Mouse (Mus musculus) embryonic facial prominence, embryonic 14.5 days (tissue): Measurements from ENCODE around the gene Pard3. TPM values are rescaled to one million over a fixed set of nuclear protein-coding genes. Genes with fewer than 3 reads are reported as not detected.

Experiments used
- ATAC-seq: fragments of 200-750 bp; cut with Nextera tagmentation; 2 replicates; pipeline ENCODE4 v1.8.0; 2017; ENCODE audit warnings: low read depth, moderate number of reproducible peaks, moderate TSS enrichment
- DNase-seq: peaks from one replicate; pipeline ENCODE4 v3.0.0-alpha.2; 2015; ENCODE audit warnings: low spot score
- H3K27ac ChIP-seq: fragments of 300-500 bp; sonication (generic); replicated peaks from 2 replicates; pipeline ENCODE4 v1.5.1; 2014; ENCODE audit warnings: low read depth, mild to moderate bottlenecking, low read length, moderate library complexity
- H3K27me3 ChIP-seq: fragments of 300-500 bp; sonication (generic); replicated peaks from 2 replicates; pipeline ENCODE4 v1.6.1; 2014; ENCODE audit warnings: low read length; ENCODE audit not compliant: control insufficient read depth, insufficient read depth
- H3K36me3 ChIP-seq: fragments of 300-500 bp; sonication (generic); 2 replicates; pipeline ENCODE4 v1.6.1; 2014; ENCODE audit warnings: low read length, mixed read lengths; ENCODE audit not compliant: control insufficient read depth, insufficient read depth
- H3K4me1 ChIP-seq: fragments of 300-500 bp; sonication (generic); 2 replicates; pipeline ENCODE4 v1.6.1; 2014; ENCODE audit warnings: antibody characterized with exemption, low read length; ENCODE audit not compliant: control insufficient read depth, insufficient read depth
- H3K4me2 ChIP-seq: fragments of 300-500 bp; sonication (generic); 2 replicates; pipeline ENCODE4 v1.6.1; 2014; ENCODE audit warnings: low read depth, mild to moderate bottlenecking, low read length, moderate library complexity, mixed read lengths
- H3K4me3 ChIP-seq: fragments of 300-500 bp; sonication (generic); 2 replicates; pipeline ENCODE4 v1.5.1; 2014; ENCODE audit warnings: low read depth, mild to moderate bottlenecking, low read length
- H3K9ac ChIP-seq: fragments of 300-500 bp; sonication (generic); 2 replicates; pipeline ENCODE4 v1.6.1; 2014; ENCODE audit warnings: low read depth, mild to moderate bottlenecking, low read length, moderate library complexity, mixed read lengths
- H3K9me3 ChIP-seq: fragments of 300-500 bp; sonication (generic); 2 replicates; pipeline ENCODE4 v1.6.1; 2016; ENCODE audit warnings: low read length; ENCODE audit not compliant: control insufficient read depth
- WGBS: fragments of 180-500 bp; shearing (Covaris S2); extraction: QIAGEN DNeasy Blood & Tissue Kit; methylation state at CpG from one replicate; pipeline ENCODE4 v1.1.7; 2014; 5-methylcytosine and 5-hydroxymethylcytosine counted together
- polyA plus RNA-seq: library from polyadenylated mRNA; unstranded; fragments of >200 nt; fragmentation: Nextera tagmentation; extraction: Ambion mirVana; gene quantifications from 2 replicates; pipeline ENCODE4 v1.2.1, GENCODE M21; 2014

The Pard3 gene
- polyA plus RNA-seq, 1 experiment from 2014 or later, result 35.4 TPM

- Histone ChIP-seq H3K9ac (no peak overlapping the region), H3K9me3 (no peaks in the 10 kb centered on the region), H3K4me1 (no peaks in the 10 kb centered on the region), H3K36me3 (no peaks in the 10 kb centered on the region), H3K27ac (no peak overlapping the region), H3K27me3 (no peaks in the 10 kb centered on the region), H3K4me2 (no peak overlapping the region), H3K4me3 (no peak overlapping the region)
- DNase-seq (no peak), ATAC-seq (0 out of 2 replicates have a peak, but pooled peaks have one; percentile 6)
- 62% methylated on average over 1 of the region's 1 CpGs for WGBS
Measured at GRCm38 (mm10) chr8:127512001-127512573, 448.4 kb downstream of the Pard3 start.

DNA sequence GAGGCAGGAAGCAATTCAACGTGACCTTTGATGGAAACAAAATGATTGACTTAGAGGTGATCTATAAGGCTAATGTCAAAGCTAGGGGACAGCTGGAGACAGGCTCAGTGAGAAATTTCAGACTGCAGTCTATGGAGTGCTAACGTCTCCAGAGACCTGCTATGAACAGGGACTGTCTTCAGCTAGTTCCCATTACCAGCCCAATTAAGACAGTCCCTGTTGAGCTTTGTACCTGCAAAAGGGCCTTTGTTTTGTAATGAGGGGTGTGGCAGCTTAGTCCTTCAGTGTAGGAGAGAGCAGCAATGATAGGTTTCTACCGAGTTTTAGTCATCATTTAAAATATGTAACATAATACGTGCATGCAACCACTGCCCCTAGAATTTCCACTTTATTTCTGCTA lies 448.9 kb downstream of the Pard3 start:
- no peaks in the 10 kb centered on the region for H3K9me3 ChIP-seq
- no peaks in the 10 kb centered on the region for H3K36me3 ChIP-seq
- H3K27me3 ChIP-seq, result no peaks in the 10 kb centered on the region
- no peak overlapping the region for H3K27ac ChIP-seq
- H3K4me3 ChIP-seq, result no peak overlapping the region
- no peak overlapping the region for H3K4me2 ChIP-seq
- DNase-seq (peak; percentile 48), ATAC-seq (peak; percentile 89)
- WGBS, result 51% methylated on average over 4 of the region's 4 CpGs
- H3K4me1 ChIP-seq, result no peaks in the 10 kb centered on the region
- no peak overlapping the region for H3K9ac ChIP-seq

DNA sequence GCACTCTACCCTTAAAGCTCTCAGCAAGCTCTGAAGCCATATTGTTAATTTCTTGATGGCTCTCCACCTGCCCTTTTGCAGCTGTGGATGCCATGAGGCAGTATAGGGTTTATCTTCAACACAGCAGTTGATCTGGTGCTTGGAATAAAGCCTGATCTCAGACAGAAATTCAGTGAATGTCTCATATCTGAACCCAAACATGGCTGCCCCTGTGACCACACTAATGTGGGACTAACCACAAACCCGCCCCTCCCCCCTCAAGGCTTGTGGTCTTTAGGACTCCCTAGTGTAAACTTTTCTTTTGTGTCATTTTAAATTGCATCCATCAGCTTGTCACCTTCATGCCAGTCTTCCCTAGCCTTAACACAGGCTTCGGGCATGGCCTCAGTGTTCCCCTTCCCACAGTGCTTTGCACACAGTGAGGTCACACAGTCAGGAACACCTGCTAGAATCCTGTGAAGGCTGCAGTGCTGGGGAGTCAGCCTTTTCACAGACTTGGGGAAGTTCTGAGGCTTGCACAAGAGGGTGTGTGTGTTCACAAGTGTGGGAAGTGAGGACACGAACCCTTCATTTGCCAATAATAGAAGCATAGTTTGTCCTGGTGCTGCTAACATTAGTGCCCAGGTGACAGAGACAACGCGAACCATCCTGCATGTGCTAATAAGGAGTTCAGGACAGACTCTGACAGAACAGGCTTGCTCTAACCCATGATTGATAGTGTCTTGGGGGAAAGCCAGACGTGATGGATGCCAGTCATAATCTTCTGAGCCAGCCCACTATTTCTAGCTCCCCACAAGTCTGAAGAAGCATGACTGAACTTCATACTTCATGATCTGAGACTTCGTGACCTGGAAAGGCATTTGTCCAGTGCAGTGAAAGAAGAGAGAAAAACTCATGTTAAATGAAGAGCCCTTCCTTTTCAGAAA lies 451.4 kb downstream of the Pard3 start:
- Histone ChIP-seq H3K9me3 (no peaks in the 10 kb centered on the region), H3K27me3 (no peaks in the 10 kb centered on the region), H3K27ac (no peak overlapping the region), H3K4me3 (no peak overlapping the region), H3K4me2 (no peak overlapping the region), H3K4me1 (no peaks in the 10 kb centered on the region; the same call in 1 of the 2 replicates), H3K9ac (no peak overlapping the region), H3K36me3 (no peaks in the 10 kb centered on the region)
- DNase-seq (no peak), ATAC-seq (no peak)
- WGBS, result 74% methylated on average over 7 of the region's 7 CpGs

- no peak overlapping the region for H3K4me2 ChIP-seq
- H3K4me1 ChIP-seq, result no peaks in the 10 kb centered on the region; the same call in 1 of the 2 replicates
- no peak overlapping the region for H3K4me3 ChIP-seq
- H3K27ac ChIP-seq, result no peak overlapping the region
- no peaks in the 10 kb centered on the region for H3K27me3 ChIP-seq
- ATAC-seq (no peak), DNase-seq (no peak)
- 57% methylated on average over 2 of the region's 2 CpGs for WGBS
- no peaks in the 10 kb centered on the region for H3K36me3 ChIP-seq
- no peak overlapping the region for H3K9ac ChIP-seq
- no peaks in the 10 kb centered on the region for H3K9me3 ChIP-seq
Measured at GRCm38 (mm10) chr8:127516043-127516442, 452.4 kb downstream of the Pard3 start.

DNA sequence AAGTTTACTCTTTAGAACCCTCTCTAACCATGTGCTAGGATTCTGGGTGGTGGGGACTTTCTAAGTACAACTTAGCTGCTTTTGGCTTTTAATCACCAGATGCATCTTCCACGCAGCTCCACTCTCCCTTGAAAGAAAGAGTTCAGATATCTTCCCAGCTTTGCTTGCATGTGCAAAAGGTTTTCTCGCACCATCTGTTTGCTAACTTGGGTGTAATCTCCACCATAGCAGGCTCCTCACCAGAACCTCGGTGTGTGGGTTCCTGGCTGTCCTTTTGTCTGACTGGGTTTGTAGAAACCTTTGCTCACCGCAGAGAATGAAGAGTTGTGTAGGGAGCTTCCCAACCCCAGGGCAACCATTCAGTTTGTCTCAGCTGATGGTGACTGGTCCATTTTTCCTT lies 462.0 kb downstream of the Pard3 start:
- DNase-seq (no peak), ATAC-seq (no peak)
- Histone ChIP-seq H3K4me3 (no peak overlapping the region), H3K9ac (no peak overlapping the region), H3K9me3 (no peaks in the 10 kb centered on the region), H3K36me3 (no peaks in the 10 kb centered on the region), H3K4me1 (no peaks in the 10 kb centered on the region), H3K27me3 (no peaks in the 10 kb centered on the region), H3K27ac (no peak overlapping the region), H3K4me2 (no peak overlapping the region)
- 80% methylated on average over 4 of the region's 4 CpGs for WGBS

DNA sequence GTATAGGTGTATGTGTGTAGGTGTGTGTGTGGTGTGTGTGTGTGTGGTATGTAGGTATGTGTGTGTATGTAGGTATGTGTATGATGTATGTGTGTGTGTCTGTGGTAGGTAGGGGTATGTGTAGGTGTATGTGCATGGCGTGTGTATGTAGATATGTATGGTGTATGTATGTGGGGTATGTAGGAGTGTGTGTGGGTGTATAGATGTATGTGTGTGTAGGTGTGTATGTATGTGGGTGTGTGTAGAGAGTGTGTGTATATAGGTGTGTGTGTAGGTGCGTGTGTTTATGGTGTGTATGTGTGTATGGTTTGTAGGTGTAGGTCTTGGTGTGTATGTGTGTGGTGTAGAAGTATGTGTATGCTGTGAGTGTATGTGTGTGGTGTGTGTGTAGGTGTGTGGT lies 464.6 kb downstream of the Pard3 start:
- ATAC-seq (no peak), DNase-seq (no peak)
- H3K9me3 ChIP-seq, result no peaks in the 10 kb centered on the region
- H3K27me3 ChIP-seq, result no peaks in the 10 kb centered on the region
- H3K4me3 ChIP-seq, result no peak overlapping the region
- H3K27ac ChIP-seq, result no peak overlapping the region
- no peaks in the 10 kb centered on the region for H3K36me3 ChIP-seq
- WGBS, result 86% methylated on average over 2 of the region's 2 CpGs
- H3K4me1 ChIP-seq, result no peaks in the 10 kb centered on the region
- no peak overlapping the region for H3K9ac ChIP-seq
- no peak overlapping the region for H3K4me2 ChIP-seq

DNA sequence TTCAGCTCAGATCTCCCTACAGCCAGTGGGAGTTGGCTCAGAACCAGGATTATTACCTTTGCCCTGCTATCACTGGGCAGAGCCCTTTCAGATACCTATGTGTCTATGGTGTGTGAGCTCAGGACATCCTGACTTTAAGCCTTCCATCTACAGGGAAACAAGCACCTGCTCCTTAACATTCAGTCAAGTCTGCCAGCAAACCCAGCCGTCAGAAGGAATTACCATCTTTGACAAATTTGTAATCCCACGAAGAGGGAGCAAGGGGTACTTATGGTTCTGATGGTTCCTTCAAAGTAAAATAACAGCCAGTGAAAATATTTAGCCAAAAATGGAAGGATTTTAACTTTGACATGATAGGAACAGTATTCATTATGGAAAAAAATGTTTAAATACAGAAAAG lies 466.1 kb downstream of the Pard3 start:
- Histone ChIP-seq H3K27ac (no peak overlapping the region), H3K4me2 (no peak overlapping the region), H3K9ac (no peak overlapping the region), H3K27me3 (no peaks in the 10 kb centered on the region), H3K4me1 (no peaks in the 10 kb centered on the region; the same call in 1 of the 2 replicates), H3K36me3 (no peaks in the 10 kb centered on the region), H3K9me3 (no peaks in the 10 kb centered on the region), H3K4me3 (no peak overlapping the region)
- DNase-seq (no peak), ATAC-seq (no peak)
- 81% methylated on average over 2 of the region's 2 CpGs for WGBS

GRCm38 (mm10) chr8:127531866-127532265 lies 468.2 kb downstream of the Pard3 start:
- ATAC-seq (no peak), DNase-seq (no peak)
- WGBS, result 74% methylated on average over 3 of the region's 3 CpGs
- Histone ChIP-seq H3K4me2 (no peak overlapping the region), H3K4me1 (no peaks in the 10 kb centered on the region; the same call in 1 of the 2 replicates), H3K27me3 (no peaks in the 10 kb centered on the region), H3K36me3 (no peaks in the 10 kb centered on the region), H3K4me3 (no peak overlapping the region), H3K9ac (no peak overlapping the region), H3K9me3 (no peaks in the 10 kb centered on the region), H3K27ac (no peak overlapping the region)
